Mouse (Mus musculus) cerebellum, adult 9-11 months (tissue): ENCODE results near the gene Zdhhc5.

ENCODE experiments used
- DNase-seq: peaks from one replicate; pipeline ENCODE4 v3.0.0; 2022

The Zdhhc5 gene

GRCm38 (mm10) chr2:84638428-84639220, 76.4 kb downstream of the Zdhhc5 start:
- no peak for DNase-seq
